Mouse (Mus musculus): Measurements from ENCODE around the gene Gm9639. TPM values are rescaled to one million over a fixed set of nuclear protein-coding genes. Genes with fewer than 3 reads are reported as not detected.
"Not testable (repeated sequence)": the region's sequence is repeated elsewhere in the genome, so short reads cannot be mapped to it uniquely, and the experiment has no call there.

The Gm9639 gene
- total and polyA plus RNA-seq, 2 experiments from 2014 or later = not detected

DNA sequence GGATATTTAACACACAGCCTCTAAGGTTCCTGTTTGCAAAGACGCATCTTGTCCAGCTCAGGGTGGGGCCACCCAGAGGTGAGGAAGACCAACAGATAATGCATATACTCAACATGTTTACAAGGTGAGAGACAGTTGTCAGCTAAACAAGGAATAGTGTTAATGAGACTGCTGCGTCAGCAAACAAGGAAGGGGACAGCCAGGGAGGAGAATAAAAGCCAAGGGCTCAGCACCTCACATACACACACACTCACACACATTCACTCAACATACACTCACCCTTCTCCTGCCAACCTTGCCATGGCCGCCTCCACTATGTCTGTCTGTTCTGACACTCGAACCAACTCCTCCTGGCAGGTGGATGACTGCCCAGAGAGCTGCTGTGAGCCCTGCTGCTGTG lies 19.5 kb upstream of the Gm9639 start, which contains the start of gene Gm2696:
Gene Gm2696 (plus strand): TSS at position 301 of the 400 bp plus-strand sequence.
- no peak for ATAC-seq
- H3K4me1 ChIP-seq (ENCODE audit: insufficient read depth) = no peaks in the 10 kb centered on the region
- 51% methylated on average over 4 of the region's 4 CpGs for WGBS
- H3K4me2 ChIP-seq (ENCODE audit: low read depth) = no peak within 1 kb of the TSS
- no peak for DNase-seq
- TF ChIP-seq CTCF (IDR thresholded peaks at IDR 0.05; ENCODE audit: low read depth) = no peak
- no peak within 1 kb of the TSS for H3K4me3 ChIP-seq (ENCODE audit: low read depth, low read length)
- H3K9me3 ChIP-seq (ENCODE audit: low read length) = no peaks in the 10 kb centered on the region
- no peak within 1 kb of the TSS for H3K27ac ChIP-seq (ENCODE audit: low read depth, low read length)
- H3K27me3 ChIP-seq (ENCODE audit: insufficient read depth, low read length) = no peaks in the 10 kb centered on the region
- H3K36me3 ChIP-seq (ENCODE audit: insufficient read depth) = no peaks in the 10 kb centered on the region
- no peak within 1 kb of the TSS for H3K9ac ChIP-seq

DNA sequence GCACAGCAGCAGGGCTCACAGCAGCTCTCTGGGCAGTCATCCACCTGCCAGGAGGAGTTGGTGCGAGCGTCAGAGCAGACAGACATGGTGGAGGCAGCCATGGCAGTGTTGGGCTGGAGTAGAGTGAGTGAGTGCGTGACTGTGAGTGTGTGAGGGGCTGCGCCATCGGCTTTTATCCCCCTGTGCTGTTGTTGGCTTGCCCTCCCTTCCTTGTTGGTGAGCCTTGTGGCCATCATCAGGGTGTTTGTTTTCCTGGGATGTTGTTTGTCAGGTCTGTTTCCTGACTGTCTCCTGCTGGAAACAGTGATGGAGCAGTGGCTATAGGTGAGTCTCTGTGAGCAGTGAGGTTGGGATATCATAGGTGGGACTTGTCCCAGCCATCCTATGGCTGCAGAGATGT lies 16.9 kb upstream of the Gm9639 start, which contains the start of gene Gm9507:
Gene Gm9507 (minus strand): TSS at position 101 of the 400 bp plus-strand sequence.
- H3K9ac ChIP-seq = no peak within 1 kb of the TSS

DNA sequence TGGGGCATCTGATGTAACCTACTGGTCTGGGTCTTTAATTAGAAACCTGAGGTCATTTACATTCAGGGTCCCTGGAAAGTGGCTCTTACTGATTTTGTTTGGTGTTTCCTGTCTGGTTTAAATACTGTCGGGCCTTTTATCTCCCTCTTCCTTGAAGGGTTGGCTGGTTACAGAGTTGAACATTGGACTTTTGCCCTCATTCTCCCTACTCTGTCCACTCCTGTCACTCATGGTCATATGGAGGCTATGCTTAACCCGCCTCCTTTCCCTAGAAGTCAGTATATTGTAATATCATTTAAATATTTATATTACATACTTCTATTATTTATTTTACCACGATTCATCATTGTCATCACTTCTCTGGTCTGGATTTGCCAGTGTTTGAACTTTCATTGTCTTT lies 9.2 kb upstream of the Gm9639 start:
- no peak for ATAC-seq
- no peak for TF ChIP-seq CTCF (IDR thresholded peaks at IDR 0.05; ENCODE audit: low read depth)

More for the DNA sequence above, 16.9 kb upstream of the Gm9639 start, which contains the start of gene Gm9507:
- H3K4me3 ChIP-seq (ENCODE audit: low read depth, low read length) = no peak within 1 kb of the TSS
- WGBS = 66% methylated on average over 5 of the region's 5 CpGs
- no peak for ATAC-seq
- no peaks in the 10 kb centered on the region for H3K27me3 ChIP-seq (ENCODE audit: insufficient read depth, low read length)
- H3K27ac ChIP-seq (ENCODE audit: low read depth, low read length) = no peak within 1 kb of the TSS
- no peaks in the 10 kb centered on the region for H3K36me3 ChIP-seq (ENCODE audit: insufficient read depth)
- no peaks in the 10 kb centered on the region for H3K9me3 ChIP-seq (ENCODE audit: low read length)
- DNase-seq = no peak
- no peaks in the 10 kb centered on the region for H3K4me1 ChIP-seq (ENCODE audit: insufficient read depth)
- no peak for TF ChIP-seq CTCF (IDR thresholded peaks at IDR 0.05; ENCODE audit: low read depth)
- H3K4me2 ChIP-seq (ENCODE audit: low read depth) = no peak within 1 kb of the TSS

DNA sequence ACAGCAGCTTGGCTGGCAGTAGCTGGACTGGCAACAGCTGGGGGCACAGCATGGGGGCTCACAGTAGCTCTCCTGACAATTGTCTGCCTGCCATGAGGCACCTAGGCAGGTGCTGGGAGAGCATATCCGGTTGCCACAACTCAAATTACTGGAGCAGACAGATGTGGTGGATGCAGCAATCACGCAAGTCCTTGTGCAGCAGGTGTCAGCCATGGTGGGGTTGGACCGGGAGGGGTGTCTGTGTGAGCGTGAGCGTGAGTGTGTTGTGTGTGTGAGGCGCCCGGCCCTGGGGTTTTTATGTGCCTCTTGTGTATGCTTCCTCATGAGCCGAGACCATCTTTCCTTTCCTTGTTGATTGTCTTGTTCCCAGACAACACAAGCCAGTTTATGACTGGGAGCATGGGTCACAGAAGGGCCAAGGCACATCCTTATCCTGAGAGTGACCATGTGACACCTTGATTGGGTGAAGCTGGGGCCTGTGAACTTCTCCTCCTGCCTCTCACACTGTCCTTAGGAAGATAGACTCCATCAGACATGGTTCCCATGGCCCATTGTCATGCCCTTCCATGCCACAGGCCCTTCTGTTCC lies 4.1 kb upstream of the Gm9639 start, which contains the start of gene Gm19668:
Gene Gm19668 (minus strand): TSS at position 213 of the 588 bp plus-strand sequence.
- no peak for ATAC-seq
- no peaks in the 10 kb centered on the region for H3K27me3 ChIP-seq (ENCODE audit: insufficient read depth, low read length)
- H3K4me1 ChIP-seq (ENCODE audit: insufficient read depth) = no peaks in the 10 kb centered on the region
- no peaks in the 10 kb centered on the region for H3K36me3 ChIP-seq (ENCODE audit: insufficient read depth)
- 61% methylated on average over 8 of the region's 8 CpGs for WGBS
- H3K27ac ChIP-seq (ENCODE audit: low read depth, low read length) = no peak within 1 kb of the TSS
- TF ChIP-seq CTCF (IDR thresholded peaks at IDR 0.05; ENCODE audit: low read depth) = no peak
- no peak within 1 kb of the TSS for H3K9ac ChIP-seq
- DNase-seq = no peak
- H3K4me3 ChIP-seq (ENCODE audit: low read depth, low read length) = no peak within 1 kb of the TSS
- no peaks in the 10 kb centered on the region for H3K9me3 ChIP-seq (ENCODE audit: low read length)
- no peak within 1 kb of the TSS for H3K4me2 ChIP-seq (ENCODE audit: low read depth)

More for the DNA sequence above, 9.2 kb upstream of the Gm9639 start:
- H3K4me3 ChIP-seq (ENCODE audit: low read depth, low read length) = no peak overlapping the region
- H3K4me1 ChIP-seq (ENCODE audit: insufficient read depth) = no peaks in the 10 kb centered on the region
- no peaks in the 10 kb centered on the region for H3K36me3 ChIP-seq (ENCODE audit: insufficient read depth)
- H3K4me2 ChIP-seq (ENCODE audit: low read depth) = no peak overlapping the region
- no peak overlapping the region for H3K27ac ChIP-seq (ENCODE audit: low read depth, low read length)
- no peak overlapping the region for H3K9ac ChIP-seq
- no peak for DNase-seq
- 78% methylated on average over 3 of the region's 3 CpGs for WGBS
- no peaks in the 10 kb centered on the region for H3K9me3 ChIP-seq (ENCODE audit: low read length)
- no peaks in the 10 kb centered on the region for H3K27me3 ChIP-seq (ENCODE audit: insufficient read depth, low read length)

DNA sequence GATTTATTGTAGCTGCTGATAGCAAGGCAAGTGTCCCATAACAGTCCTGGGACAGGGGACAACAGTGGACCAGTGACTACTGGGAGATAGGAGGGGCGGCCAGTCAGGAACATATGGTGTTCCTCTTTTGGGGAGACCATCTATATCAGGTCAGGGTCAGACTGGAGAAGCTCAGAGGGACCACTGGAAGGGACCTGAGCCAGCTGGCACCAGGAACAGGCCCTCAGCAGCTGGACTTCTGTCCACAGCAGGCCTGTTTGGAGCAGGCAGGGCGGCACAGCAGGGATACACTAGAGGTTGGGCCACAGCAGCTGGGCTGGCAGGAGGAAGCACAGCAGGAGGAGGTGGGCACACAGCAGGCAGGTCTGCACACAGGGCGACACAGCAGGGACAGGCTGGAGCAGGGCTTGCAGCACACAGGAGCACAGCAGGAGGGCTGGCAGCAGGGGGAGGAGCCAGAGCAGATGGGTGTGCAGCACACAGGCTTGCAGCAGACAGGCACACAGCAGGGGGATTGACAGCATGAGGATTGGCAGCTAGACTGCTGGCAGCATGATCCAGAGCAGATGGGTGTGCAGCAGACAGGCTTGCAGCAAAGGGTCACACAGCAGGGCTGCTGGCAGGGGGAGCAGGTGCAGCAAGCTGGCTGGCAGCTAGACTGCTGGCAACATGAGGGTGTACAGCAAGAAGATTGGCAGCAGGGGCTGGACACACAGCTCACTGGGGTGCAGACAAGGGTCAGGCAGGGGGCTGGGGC lies 3.5 kb upstream of the Gm9639 start:
- not testable (repeated sequence) for DNase-seq; H3K9ac ChIP-seq; ATAC-seq; H3K4me1 ChIP-seq (ENCODE audit: insufficient read depth); H3K9me3 ChIP-seq (ENCODE audit: low read length); H3K27ac ChIP-seq (ENCODE audit: low read depth, low read length); H3K4me2 ChIP-seq (ENCODE audit: low read depth); H3K27me3 ChIP-seq (ENCODE audit: insufficient read depth, low read length); H3K36me3 ChIP-seq (ENCODE audit: insufficient read depth); H3K4me3 ChIP-seq (ENCODE audit: low read depth, low read length)
- 54% methylated on average over 2 of the region's 3 CpGs for WGBS

DNA sequence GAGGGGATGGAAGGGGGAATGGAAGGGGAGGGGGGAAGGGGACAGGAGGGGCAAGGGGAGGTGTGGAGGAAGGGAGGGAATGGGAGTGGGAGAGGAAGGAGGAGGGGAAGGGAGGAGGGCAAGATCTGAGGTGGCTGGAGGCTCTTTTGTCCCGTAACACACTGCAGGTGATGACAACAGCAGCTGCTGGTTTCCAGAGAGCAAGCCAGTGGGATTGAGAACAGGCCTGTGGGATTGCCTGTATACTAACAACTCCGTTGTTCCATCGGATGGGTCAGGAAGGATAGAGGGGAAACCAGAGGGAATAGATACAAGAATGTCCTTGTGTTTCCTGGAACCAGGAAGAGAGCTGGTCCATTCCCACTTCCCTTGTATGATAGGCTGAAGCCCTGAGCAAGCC lies 2.8 kb upstream of the Gm9639 start:
- H3K4me3 ChIP-seq (ENCODE audit: low read depth, low read length) = no peak overlapping the region
- no peak overlapping the region for H3K27ac ChIP-seq (ENCODE audit: low read depth, low read length)
- no peak overlapping the region for H3K4me2 ChIP-seq (ENCODE audit: low read depth)
- no peaks in the 10 kb centered on the region for H3K4me1 ChIP-seq (ENCODE audit: insufficient read depth)
- DNase-seq = no peak
- H3K9ac ChIP-seq = no peak overlapping the region
- WGBS = 12% methylated on average over 3 of the region's 3 CpGs
- no peak for TF ChIP-seq CTCF (IDR thresholded peaks at IDR 0.05; ENCODE audit: low read depth)
- ATAC-seq = no peak
- no peaks in the 10 kb centered on the region for H3K9me3 ChIP-seq (ENCODE audit: low read length)
- no peaks in the 10 kb centered on the region for H3K27me3 ChIP-seq (ENCODE audit: insufficient read depth, low read length)
- H3K36me3 ChIP-seq (ENCODE audit: insufficient read depth) = no peaks in the 10 kb centered on the region

DNA sequence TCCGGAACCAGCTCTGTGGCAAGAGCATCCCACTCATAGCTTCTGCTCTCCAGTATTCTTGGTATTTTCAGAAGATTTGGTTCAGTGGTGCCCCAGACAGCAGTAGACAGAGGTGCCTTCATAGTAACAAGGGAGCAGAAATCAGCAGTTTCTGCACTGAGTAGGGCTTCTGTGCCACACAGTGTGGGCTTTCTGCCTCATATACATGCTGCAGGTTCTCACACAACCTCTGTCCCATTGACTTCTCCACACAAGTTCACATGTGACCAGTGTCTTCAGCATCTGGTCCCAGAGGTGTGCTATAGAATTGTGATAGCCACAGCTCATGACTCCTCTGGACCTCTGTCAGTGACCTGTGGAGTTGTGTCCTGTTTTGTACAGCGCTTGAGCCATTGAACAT lies 6.3 kb downstream of the Gm9639 start:
- no peak overlapping the region for H3K4me3 ChIP-seq (ENCODE audit: low read depth, low read length)
- DNase-seq (no peak), ATAC-seq (no peak)
- H3K27ac ChIP-seq (ENCODE audit: low read depth, low read length) = no peak overlapping the region
- H3K9ac ChIP-seq = no peak overlapping the region
- H3K36me3 ChIP-seq (ENCODE audit: insufficient read depth) = no peaks in the 10 kb centered on the region
- WGBS = 83% methylated on average over 2 of the region's 2 CpGs
- no peaks in the 10 kb centered on the region for H3K9me3 ChIP-seq (ENCODE audit: low read length)
- TF ChIP-seq CTCF (IDR thresholded peaks at IDR 0.05; ENCODE audit: low read depth) = no peak
- H3K4me1 ChIP-seq (ENCODE audit: insufficient read depth) = no peaks in the 10 kb centered on the region
- no peaks in the 10 kb centered on the region for H3K27me3 ChIP-seq (ENCODE audit: insufficient read depth, low read length)
- H3K4me2 ChIP-seq (ENCODE audit: low read depth) = no peak overlapping the region

DNA sequence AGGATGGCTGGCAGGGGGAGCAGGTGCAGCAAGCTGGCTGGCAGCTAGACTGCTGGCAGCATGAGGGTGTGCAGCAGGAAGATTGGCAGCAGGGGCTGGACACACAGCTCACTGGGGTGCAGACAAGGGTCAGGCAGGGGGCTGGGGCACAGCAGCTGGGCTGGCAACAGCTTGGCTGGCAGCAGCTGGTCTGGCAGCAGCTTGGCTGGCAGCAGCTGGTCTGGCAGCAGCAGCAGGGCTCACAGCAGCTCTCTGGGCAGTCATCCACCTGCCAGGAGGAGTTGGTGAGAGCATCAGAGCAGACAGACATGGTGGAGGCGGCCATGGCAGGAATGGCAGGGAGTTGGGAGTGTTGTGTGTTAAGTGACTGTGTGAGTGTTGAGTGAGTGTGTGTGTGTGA lies 7.0 kb downstream of the Gm9639 start, which contains the start of gene Gm7137:
Gene Gm7137 (minus strand): TSS at position 325 of the 400 bp plus-strand sequence.
- H3K36me3 ChIP-seq (ENCODE audit: insufficient read depth); H3K9me3 ChIP-seq (ENCODE audit: low read length); H3K9ac ChIP-seq; H3K4me2 ChIP-seq (ENCODE audit: low read depth); H3K27me3 ChIP-seq (ENCODE audit: insufficient read depth, low read length); H3K4me1 ChIP-seq (ENCODE audit: insufficient read depth); ATAC-seq; H3K4me3 ChIP-seq (ENCODE audit: low read depth, low read length); DNase-seq; H3K27ac ChIP-seq (ENCODE audit: low read depth, low read length): not testable (repeated sequence)
- 67% methylated on average over 1 of the region's 1 CpGs for WGBS

DNA sequence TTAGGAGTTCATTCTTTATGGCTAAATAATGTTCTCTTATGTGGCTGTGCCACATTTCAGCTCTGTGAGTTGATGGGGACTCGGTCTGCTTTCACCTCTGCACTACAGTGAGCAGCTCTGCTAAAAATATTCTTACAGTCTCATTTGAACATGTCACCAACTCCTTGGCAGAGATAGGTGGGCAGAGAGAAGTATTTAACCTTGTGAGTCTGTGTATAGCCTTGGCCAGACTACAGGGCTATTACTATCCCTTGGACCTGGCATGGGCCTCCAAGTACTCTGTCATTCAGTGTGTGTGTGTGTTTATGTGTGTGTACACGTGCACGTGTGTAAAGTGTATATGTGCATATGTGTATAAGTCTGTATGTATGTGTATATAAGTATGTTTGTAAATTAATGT lies 11.5 kb downstream of the Gm9639 start:
- not testable (repeated sequence) for H3K4me2 ChIP-seq (ENCODE audit: low read depth); H3K4me1 ChIP-seq (ENCODE audit: insufficient read depth); H3K27ac ChIP-seq (ENCODE audit: low read depth, low read length); H3K4me3 ChIP-seq (ENCODE audit: low read depth, low read length); H3K9ac ChIP-seq; H3K27me3 ChIP-seq (ENCODE audit: insufficient read depth, low read length); H3K36me3 ChIP-seq (ENCODE audit: insufficient read depth); H3K9me3 ChIP-seq (ENCODE audit: low read length); ATAC-seq; DNase-seq
- WGBS = 67% methylated on average over 1 of the region's 3 CpGs

DNA sequence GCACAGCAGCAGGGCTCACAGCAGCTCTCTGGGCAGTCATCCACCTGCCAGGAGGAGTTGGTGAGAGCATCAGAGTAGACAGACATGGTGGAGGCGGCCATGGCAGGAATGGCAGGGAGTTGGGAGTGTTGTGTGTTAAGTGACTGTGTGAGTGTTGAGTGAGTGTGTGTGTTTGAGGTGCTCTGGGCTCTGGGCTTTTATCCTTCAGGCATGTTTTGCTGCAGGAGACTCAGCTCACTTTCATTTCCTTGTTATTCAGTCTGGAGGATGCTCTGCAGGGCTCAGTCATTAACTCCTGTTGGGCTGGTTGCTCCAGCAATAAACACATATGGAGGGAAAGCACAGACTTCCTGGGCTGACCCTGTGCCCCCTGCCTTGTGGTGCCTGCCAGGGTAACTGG lies 12.4 kb downstream of the Gm9639 start, which contains the start of gene Gm3250:
Gene Gm3250 (minus strand): TSS at position 101 of the 400 bp plus-strand sequence.
- not testable (repeated sequence) for H3K27me3 ChIP-seq (ENCODE audit: insufficient read depth, low read length); H3K9ac ChIP-seq; H3K4me3 ChIP-seq (ENCODE audit: low read depth, low read length); H3K9me3 ChIP-seq (ENCODE audit: low read length); H3K4me2 ChIP-seq (ENCODE audit: low read depth); ATAC-seq; H3K4me1 ChIP-seq (ENCODE audit: insufficient read depth); DNase-seq; H3K36me3 ChIP-seq (ENCODE audit: insufficient read depth); H3K27ac ChIP-seq (ENCODE audit: low read depth, low read length)
- WGBS = no CpG with 5 or more reads among the region's 1 CpGs

All from forebrain, postnatal 0 days (tissue).